Comparison of ENCODE assay signal across 10 mouse cellular contexts in the genomic region with DNA sequence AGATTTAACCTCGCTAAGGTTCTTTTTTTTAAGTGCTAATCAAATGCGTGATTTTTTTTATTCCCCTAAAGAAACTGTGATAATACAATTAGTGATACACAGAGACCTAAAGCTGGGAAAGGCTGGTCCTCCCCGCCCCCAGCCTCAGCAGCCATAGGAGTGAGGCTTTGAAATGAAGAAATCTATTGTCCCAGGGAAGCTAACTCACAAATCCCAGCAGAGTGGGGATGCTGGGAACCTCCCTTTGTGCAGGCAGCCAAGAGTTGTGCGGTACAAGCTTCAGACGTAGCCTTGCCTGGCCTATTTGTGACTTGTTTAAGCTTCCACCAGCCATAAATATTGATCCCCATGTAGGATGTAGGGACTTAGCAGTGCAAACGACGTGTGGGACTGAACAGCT. TPM values are rescaled to one million over a fixed set of nuclear protein-coding genes. Genes with fewer than 3 reads are reported as not detected.
DNase-seq lines count a peak whose midpoint lies in the region; ATAC-seq and TF ChIP-seq lines count a peak whose summit lies in the region.
"Had no signal": no experiment of that assay in that cellular context is flagged by ENCODE, and none has a peak within 500 bp of the region (broad histone marks: within the 10 kb centered on the region; RNA-seq: fewer than 3 reads in every experiment).

No protein-coding gene starts in this region.

- H3K9me3 ChIP-seq in forebrain, embryonic 10.5 days = no peaks in the 10 kb centered on the region
- H3K9me3 ChIP-seq in intestine, embryonic 16.5 days (ENCODE audit: control insufficient read depth, low read length) = no peaks in the 10 kb centered on the region
- H3K9me3 ChIP-seq: lung, embryonic 15.5 days had no signal

- H3K4me2 ChIP-seq in intestine, embryonic 16.5 days (ENCODE audit: low read depth, low read length) = no peak overlapping the region
- H3K4me2 ChIP-seq: lung, embryonic 15.5 days had no signal

- DNase-seq in layer of hippocampus, adult 2 months (ENCODE audit: low spot score in 2 of 2) = no peak
- DNase-seq in layer of hippocampus, postnatal 10 days (ENCODE audit: low spot score in 2 of 2) = no peak
- DNase-seq in forebrain, embryonic 10.5 days (ENCODE audit: extremely low spot score, low spot score) = peak; percentile 70
- DNase-seq in frontal cortex, postnatal 36 days (ENCODE audit: low spot score in 2 of 2) = no peak
- no peak for DNase-seq in ovary, postnatal 36 days (ENCODE audit: low spot score)
- DNase-seq: cerebellum, adult 9-11 months had no signal

- no peak for ATAC-seq in intestine, embryonic 16.5 days
- ATAC-seq in megakaryocyte-erythroid progenitor cell, adult 5-6 weeks (replicated peaks; ENCODE audit: low FRiP score, low TSS enrichment, poor library complexity, severe bottlenecking) = no peak

- H3K4me3 ChIP-seq in layer of hippocampus, adult 2 months = no peak overlapping the region
- peak overlapping the region; percentile 34 for H3K4me3 ChIP-seq in forebrain, embryonic 10.5 days
- no peak overlapping the region for H3K4me3 ChIP-seq in intestine, embryonic 16.5 days (ENCODE audit: low read length)
- H3K4me3 ChIP-seq in olfactory bulb, adult 2 months (ENCODE audit: insufficient read depth, low read depth, low read length) = no peak overlapping the region
- H3K4me3 ChIP-seq: lung, embryonic 15.5 days had no signal

- H3K27ac ChIP-seq in layer of hippocampus, adult 2 months = peak overlapping the region; percentile 79
- H3K27ac ChIP-seq in forebrain, embryonic 10.5 days = peak overlapping the region; percentile 93
- peak overlapping the region; percentile 19; the same call in 1 of the 2 replicates for H3K27ac ChIP-seq in intestine, embryonic 16.5 days (ENCODE audit: low read length)
- H3K27ac ChIP-seq in olfactory bulb, adult 2 months (ENCODE audit: insufficient read depth, low read depth, low read length) = peak overlapping the region; percentile 67
- H3K27ac ChIP-seq: lung, embryonic 15.5 days had no signal

- TF ChIP-seq CTCF in layer of hippocampus, adult 2 months (conservative IDR thresholded peaks at IDR 0.05) = no peak
- TF ChIP-seq CTCF in olfactory bulb, adult 2 months (IDR thresholded peaks at IDR 0.05; ENCODE audit: insufficient read depth, low read depth, low read length) = no peak

- TF ChIP-seq POLR2A in olfactory bulb, adult 2 months (IDR thresholded peaks at IDR 0.05; ENCODE audit: insufficient read depth, low read depth, low read length) = no peak

- no peak overlapping the region for H3K9ac ChIP-seq in intestine, embryonic 16.5 days (ENCODE audit: low read depth, low read length)
- H3K9ac ChIP-seq: lung, embryonic 15.5 days had no signal

- no peaks in the 10 kb centered on the region for H3K27me3 ChIP-seq in forebrain, embryonic 10.5 days (ENCODE audit: poor library complexity, severe bottlenecking)
- no peaks in the 10 kb centered on the region for H3K27me3 ChIP-seq in intestine, embryonic 16.5 days (replicated peaks; ENCODE audit: control insufficient read depth, insufficient read depth, low read length)
- H3K27me3 ChIP-seq: lung, embryonic 15.5 days had no signal

- 3% methylated on average over 7 of the region's 7 CpGs for WGBS in forebrain, embryonic 10.5 days
- 15% methylated on average over 7 of the region's 7 CpGs for WGBS in intestine, embryonic 16.5 days
- WGBS in olfactory bulb, adult 2 months = 13% methylated on average over 7 of the region's 7 CpGs

- H3K4me1 ChIP-seq in forebrain, embryonic 10.5 days = peaks cover 67% of the 10 kb centered on the region
- H3K4me1 ChIP-seq in intestine, embryonic 16.5 days (ENCODE audit: control insufficient read depth, insufficient read depth, low read length) = no peaks in the 10 kb centered on the region
- H3K4me1 ChIP-seq in olfactory bulb, adult 2 months (ENCODE audit: control insufficient read depth, insufficient read depth, low read length) = peaks cover 32% of the 10 kb centered on the region

- H3K36me3 ChIP-seq in forebrain, embryonic 10.5 days (replicated peaks) = peaks cover 20% of the 10 kb centered on the region
- H3K36me3 ChIP-seq in intestine, embryonic 16.5 days (ENCODE audit: control insufficient read depth, insufficient read depth, low read length) = no peaks in the 10 kb centered on the region
- H3K36me3 ChIP-seq: lung, embryonic 15.5 days had no signal

RNA-seq across cellular contexts. Expression of gene Srgap3, which starts 43.8 kb away (rescaled TPM):
- 100 to 1,000 TPM; 288 to 291 TPM for total RNA-seq in layer of hippocampus, adult 2 months (2021)
- 100 to 1,000 TPM; 256 to 268 TPM for total RNA-seq in layer of hippocampus, postnatal 10 days (2021)
- 14.8 and 16.5 TPM in 2 replicates for polyA plus RNA-seq in forebrain, embryonic 10.5 days (2016; fragmentation: Nextera tagmentation; extraction: Ambion mirVana)
- polyA plus RNA-seq in intestine, embryonic 16.5 days (2015; fragmentation: Nextera tagmentation; extraction: Ambion mirVana) = 2.1 and 3.5 TPM in 2 replicates
- polyA plus RNA-seq in olfactory bulb, adult 2 months (2012; ENCODE audit: insufficient read depth, insufficient read length, low replicate concordance, missing spikeins) = 68.5 and 77.3 TPM in 2 replicates
- 2.3 and 2.8 TPM in 2 replicates for total RNA-seq in megakaryocyte-erythroid progenitor cell, adult 5-6 weeks (2014; fragmentation: Nextera tagmentation)
- total RNA-seq in megakaryocyte-erythroid progenitor cell, adult 5-6 weeks (2017) = 0.75 and 2.4 TPM in 2 replicates

Comparison
In these comparisons a context has a peak if more than half of its experiments do, and no peak if none do; other contexts are left out.
1. H3K27ac ChIP-seq: peak in every context shown above with its lines; median percentile 93 in forebrain, embryonic 10.5 days; 79 in layer of hippocampus, adult 2 months; 67 in olfactory bulb, adult 2 months; 19 in intestine, embryonic 16.5 days.
2. RNA of gene Srgap3, which starts 43.8 kb away (total RNA-seq): 288 to 291 TPM in layer of hippocampus, adult 2 months and 256 to 268 TPM in layer of hippocampus, postnatal 10 days; 0.75 to 2.8 TPM in megakaryocyte-erythroid progenitor cell, adult 5-6 weeks; every median in the first group is over 10 times any median in the second.